Mouse (Mus musculus): ENCODE measurements around the gene Oas3.

DNA sequence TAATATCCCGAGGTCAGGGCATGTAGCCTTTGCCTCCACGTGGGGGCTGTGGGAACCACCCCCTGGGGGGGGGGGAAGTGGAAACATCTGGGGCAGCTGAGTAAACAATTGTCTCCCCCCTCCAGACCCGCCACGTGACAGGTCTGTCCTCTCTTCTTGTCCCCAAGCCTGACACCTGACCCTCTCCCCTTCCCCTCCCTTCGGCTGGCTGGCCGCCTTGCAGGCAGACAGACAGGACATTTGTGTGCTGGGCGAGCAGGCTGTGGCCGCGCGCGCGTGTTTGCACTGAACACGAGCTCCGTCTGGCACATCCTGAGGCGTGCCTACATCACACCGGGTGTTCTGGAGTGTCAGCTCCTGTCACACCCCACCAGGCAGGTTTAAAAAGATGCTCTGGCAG lies 70.9 kb downstream of the Oas3 start:
- TF ChIP-seq CTCF (IDR thresholded peaks at IDR 0.05; ENCODE audit: control insufficient read depth, insufficient read depth, insufficient read length): no peak
- TF ChIP-seq CEBPB (IDR thresholded peaks at IDR 0.05; ENCODE audit: low read depth): no peak

Measured in C2C12 (cell line).